Mouse (Mus musculus) left cerebral cortex, postnatal 36 days (tissue): ENCODE measurements around the gene Gtf3a. TPM values are rescaled to one million over a fixed set of nuclear protein-coding genes. Genes with fewer than 3 reads are reported as not detected.
A peak's percentile ranks its signal among the peaks of the same experiment; 100 is the strongest.

Experiments
- DNase-seq, 2 experiments: peaks; one replicate each; pipeline ENCODE4 v3.0.0; 2021 to 2022; ENCODE audit warnings: low spot score in 2 of 2, mixed read lengths in 1 of 2
- intact Hi-C: fragments of 180-260 bp; cut with DNase I; formaldehyde crosslinking; loops from one replicate; pipeline ENCODE4 v1.15.1; 2025
- total RNA-seq, 2 experiments: library from RNA; stranded (reverse); gene quantifications; 2 replicates each; pipeline ENCODE4 v1.2.3; 2021

Gtf3a gene
- total RNA-seq, 2 experiments from 2014 or later, result 21.0 to 27.2 TPM

- DNase-seq, result no peak
- intact Hi-C loops, result no loop called here
Measured at GRCm38 (mm10) chr5:146973353-146973752, 24.9 kb downstream of the Gtf3a start.

DNA sequence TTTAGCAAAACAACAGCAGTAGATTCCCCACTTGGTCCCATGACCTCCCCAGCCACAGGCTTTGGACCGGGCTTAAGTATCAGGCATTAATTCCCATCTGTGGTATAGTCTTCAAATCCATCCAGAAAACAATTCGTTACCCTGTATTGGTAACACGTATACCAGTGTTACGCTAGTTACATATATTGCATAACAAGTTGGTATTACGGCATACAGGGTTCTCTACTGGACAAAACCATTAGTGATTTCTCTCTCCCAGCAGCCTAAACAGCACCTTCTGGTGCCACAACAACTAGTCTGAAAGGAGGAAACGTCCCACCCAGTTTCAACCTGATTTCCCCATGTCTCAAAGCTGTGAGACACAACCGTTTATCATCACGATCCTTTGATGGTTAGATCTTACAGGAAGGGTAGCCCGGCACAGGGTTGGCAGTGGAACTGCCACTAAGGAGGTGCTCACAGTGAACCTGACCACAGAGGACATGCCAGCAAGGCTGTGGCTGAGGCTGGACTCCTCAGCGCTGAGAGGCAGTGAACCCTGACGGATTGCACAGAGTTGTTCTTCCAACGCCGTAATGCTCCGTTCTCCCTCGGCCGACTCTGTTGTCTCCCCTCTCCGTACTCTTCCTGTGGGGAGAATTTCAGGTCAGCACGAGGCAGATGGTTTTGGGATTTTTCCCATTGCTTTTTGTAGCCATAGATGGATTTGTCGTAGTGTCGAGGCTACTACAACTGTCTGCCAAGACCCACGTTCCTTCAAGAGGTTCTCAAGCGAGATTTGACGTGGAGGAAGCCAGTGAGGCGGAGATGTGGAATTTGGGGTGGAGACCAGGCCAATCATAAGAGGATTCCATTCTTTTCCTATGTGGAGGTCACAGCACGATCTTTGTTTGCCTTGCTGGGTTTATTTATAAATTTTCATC, 25.7 kb downstream of the Gtf3a start:
- DNase-seq, result no peak
- intact Hi-C loops, result no loop called here

GRCm38 (mm10) chr5:146974781-146975123, 26.3 kb downstream of the Gtf3a start:
- no peak for DNase-seq
- intact Hi-C loops, result no loop called here

- intact Hi-C loops, result loop anchor here (10.0 kb wide), 1 partner anchor 333 kb away; no protein-coding TSS in a partner anchor
- no peak for DNase-seq
Measured at GRCm38 (mm10) chr5:146981376-146981775, 32.9 kb downstream of the Gtf3a start.

GRCm38 (mm10) chr5:146983216-146983615, 34.8 kb downstream of the Gtf3a start:
- intact Hi-C loops, result loop anchor here (2.0 to 10.0 kb wide), 2 partner anchors 244 to 332 kb away; no protein-coding TSS in a partner anchor
- DNase-seq, result peak; percentile 32 to 46

GRCm38 (mm10) chr5:146985725-146986433, 37.4 kb downstream of the Gtf3a start:
- no peak for DNase-seq
- intact Hi-C loops, result loop anchor here (5.0 to 10.0 kb wide), 2 partner anchors 91 to 329 kb away; partner anchors contain the start of genes Lnx2 and Polr1d

- no peak for DNase-seq
- intact Hi-C loops, result loop anchor here (5.0 to 10.0 kb wide), 2 partner anchors 90 to 327 kb away; partner anchors contain the start of genes Lnx2 and Polr1d
Measured at GRCm38 (mm10) chr5:146987588-146987987, 39.1 kb downstream of the Gtf3a start.

DNA sequence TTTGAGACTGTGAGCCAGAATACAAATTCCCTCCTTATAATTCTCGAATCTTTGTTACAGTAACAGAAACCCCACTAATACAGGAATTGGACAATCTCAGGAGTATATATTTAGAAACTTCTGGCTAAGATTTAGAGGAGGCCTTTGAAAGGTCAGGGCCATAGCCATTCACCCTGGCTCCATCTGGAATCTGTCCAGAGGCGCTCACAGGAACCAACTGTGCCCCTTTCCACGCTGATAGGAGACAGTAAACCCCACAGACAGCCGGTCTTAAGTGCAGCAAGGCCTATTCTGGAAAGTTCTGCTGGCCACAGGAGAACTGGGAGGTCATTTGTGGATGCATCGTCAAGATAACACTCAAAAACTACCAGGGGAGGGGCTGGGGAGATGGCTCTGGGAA, 40.6 kb downstream of the Gtf3a start:
- intact Hi-C loops, result loop anchor here (5.0 to 10.0 kb wide), 2 partner anchors 88 to 326 kb away; partner anchors contain the start of genes Lnx2 and Polr1d
- no peak for DNase-seq

- intact Hi-C loops, result no loop called here
- DNase-seq, result no peak
Measured at GRCm38 (mm10) chr5:146993509-146993908, 45.1 kb downstream of the Gtf3a start.

GRCm38 (mm10) chr5:146994973-146995372, 46.5 kb downstream of the Gtf3a start:
- intact Hi-C loops, result no loop called here
- DNase-seq, result no peak

DNA sequence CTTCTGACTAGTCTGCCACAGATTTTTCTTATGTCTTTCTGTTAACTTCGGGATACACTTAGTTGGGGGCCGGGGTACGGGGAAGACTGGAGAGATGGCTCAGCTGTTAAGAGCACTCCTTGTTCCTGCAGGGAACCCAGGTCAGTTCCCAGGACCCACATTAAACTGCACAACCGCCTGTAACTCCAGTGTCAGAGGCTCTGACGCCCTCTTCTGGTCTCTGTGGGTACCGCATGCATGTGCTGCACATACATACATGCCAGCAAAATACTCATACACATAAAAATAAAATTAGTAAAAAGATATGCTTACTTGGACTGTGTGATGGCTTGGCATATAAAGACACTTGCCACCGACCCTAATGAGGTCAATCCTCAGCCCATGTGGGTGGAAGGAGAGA, 48.4 kb downstream of the Gtf3a start:
- intact Hi-C loops, result no loop called here
- DNase-seq, result no peak

DNA sequence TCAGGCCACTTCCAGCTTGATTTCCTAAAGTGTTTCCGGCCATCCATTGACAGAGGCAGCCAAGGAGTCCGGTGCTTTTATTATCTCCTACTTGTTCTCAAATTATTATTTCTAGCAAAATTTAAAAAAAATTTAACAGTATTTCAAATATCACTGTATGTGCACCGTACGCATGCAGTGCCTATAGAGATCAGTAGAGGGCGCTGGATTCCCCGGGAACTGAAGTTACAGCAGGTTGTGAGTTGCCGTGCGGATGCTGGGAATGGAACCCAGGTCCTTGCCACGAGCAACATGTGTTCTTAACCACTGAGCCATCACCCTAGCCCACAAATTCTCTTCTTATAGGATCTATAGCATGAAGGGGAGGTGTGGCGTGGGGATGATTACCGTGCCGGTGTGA, 50.3 kb downstream of the Gtf3a start:
- intact Hi-C loops, result no loop called here
- DNase-seq, result no peak

DNA sequence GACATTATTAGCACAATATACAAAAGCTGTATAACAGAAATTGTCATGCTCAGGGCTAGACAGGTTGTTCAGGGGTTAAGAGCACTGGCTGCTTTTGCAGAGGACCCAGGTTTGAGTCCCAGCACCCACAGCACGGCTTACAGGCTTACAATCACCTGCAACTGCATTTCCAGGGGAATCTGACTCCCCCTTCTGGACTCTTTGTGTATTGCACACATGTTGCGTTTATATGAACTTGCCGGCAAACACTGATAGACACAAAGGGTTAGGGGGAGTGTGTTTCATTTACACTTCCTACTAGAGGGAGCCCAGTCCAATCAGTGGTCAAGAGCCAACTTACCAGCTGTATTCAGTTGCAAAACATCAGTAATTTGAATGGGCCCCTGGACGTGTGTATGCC, 52.9 kb downstream of the Gtf3a start:
- DNase-seq, result no peak
- intact Hi-C loops, result no loop called here

GRCm38 (mm10) chr5:147003303-147003702, 54.8 kb downstream of the Gtf3a start:
- intact Hi-C loops, result no loop called here
- DNase-seq, result no peak

Other genes starting within 250 kb of the Gtf3a start
- gene Usp12, start 153.7 kb upstream of the Gtf3a start, total RNA-seq, result 10 to 100 TPM; 56.2 to 57.8 TPM
- 100 to 1,000 TPM; 164 to 189 TPM for gene Rpl21, start 115.8 kb upstream of the Gtf3a start, total RNA-seq
- 1 to 10 TPM; 6.7 to 9.1 TPM for gene Rasl11a, start 103.6 kb upstream of the Gtf3a start, total RNA-seq
- 10 to 100 TPM; 18.5 to 19.9 TPM for gene Mtif3, start 15.1 kb downstream of the Gtf3a start, total RNA-seq
- 1 to 10 TPM; 5.0 to 5.8 TPM for gene Lnx2, start 127.9 kb downstream of the Gtf3a start, total RNA-seq
- 10 to 100 TPM; 61.3 to 78.1 TPM for gene Polr1d, start 128.4 kb downstream of the Gtf3a start, total RNA-seq
- under 1 TPM; 0.17 to 0.52 TPM for gene Gsx1, start 240.0 kb downstream of the Gtf3a start, total RNA-seq